Mouse (Mus musculus) skeletal muscle tissue, adult 2 months (tissue): ENCODE measurements around the gene Aldh1l1.

Source experiments
- DNase-seq: peaks from one replicate; pipeline ENCODE4 v3.0.0-alpha.2; 2012; ENCODE audit warnings: low read depth, low spot score

Aldh1l1 gene

DNA sequence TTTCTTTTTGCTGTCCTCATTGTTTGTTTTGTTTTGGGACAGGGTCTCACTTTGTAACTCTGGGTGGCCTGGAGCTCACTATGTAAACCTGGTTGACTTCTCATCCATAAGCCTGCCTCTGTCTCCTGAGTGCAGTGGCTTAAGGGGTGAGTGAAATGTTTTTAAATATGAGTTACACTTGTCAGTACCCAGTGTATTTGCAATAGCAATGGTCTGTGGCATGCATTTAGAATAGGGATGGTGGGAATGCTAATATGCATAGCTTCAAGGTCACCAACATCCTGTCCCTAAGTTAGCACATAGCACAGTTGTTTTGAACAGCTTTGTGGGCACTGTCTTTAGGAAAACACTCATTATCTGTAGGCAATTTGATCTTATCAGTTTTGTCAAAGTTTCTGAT lies 21.2 kb downstream of the Aldh1l1 start:
- DNase-seq, result no peak

- peak; percentile 57 for DNase-seq
Measured at GRCm38 (mm10) chr6:90508197-90508624, 22.0 kb downstream of the Aldh1l1 start.

- DNase-seq, result peak; percentile 91
Measured at GRCm38 (mm10) chr6:90509085-90509484, 22.9 kb downstream of the Aldh1l1 start.

DNA sequence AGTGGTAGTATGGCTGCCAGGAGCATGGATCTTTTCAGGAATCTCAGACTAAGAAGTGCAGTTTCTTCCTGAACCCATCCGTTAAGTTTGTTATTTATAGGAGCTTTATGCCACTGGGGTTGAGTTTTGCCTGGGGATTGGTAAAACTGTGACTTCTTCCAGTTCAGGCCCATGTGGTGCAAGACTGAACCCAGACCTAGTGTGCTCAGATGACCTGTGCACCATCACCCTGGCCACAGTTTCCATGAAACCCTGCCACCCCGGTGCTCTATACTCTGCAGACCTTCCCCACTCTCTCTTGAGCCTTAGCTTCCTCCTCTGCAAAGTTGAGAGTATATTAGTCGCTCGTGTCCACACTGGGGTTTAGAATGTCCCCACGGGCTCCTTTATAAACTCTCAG lies 26.2 kb downstream of the Aldh1l1 start:
- no peak for DNase-seq

DNA sequence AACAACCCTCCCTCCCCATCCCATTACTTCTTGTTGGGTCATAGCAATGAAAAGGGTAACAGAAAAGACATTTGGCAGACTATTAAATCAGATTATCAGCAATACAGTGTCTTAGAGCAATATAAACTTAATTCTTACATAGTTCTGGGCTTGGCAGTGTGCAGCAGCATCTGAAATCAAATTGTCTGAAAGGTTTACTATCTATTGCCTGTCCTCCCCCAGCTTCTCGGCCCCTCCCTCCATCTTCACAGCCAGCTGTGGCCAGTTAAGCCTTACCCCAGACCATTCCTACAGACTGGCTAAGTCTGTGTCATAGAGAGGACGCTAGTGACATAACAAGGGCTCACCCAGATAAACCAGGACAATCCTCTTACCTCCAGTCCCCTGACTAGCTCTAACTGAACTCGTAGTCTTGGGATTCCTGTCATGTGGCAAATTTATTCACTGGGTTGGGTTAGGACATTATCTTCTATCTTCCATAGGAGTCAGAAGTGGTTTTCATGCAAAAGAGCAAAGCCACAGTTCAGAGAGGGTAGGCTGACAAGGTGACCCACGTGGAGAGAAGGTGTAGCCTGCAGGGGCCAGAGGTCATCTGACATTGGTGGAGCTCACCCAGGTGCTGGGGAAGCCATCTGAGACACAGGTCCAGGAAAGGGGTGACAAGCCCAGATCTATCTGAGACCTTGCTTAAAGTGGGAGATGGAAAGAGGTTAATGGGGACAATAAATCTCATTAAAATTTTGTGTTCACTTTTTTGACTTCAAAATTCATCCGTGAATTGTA lies 27.0 kb downstream of the Aldh1l1 start:
- no peak for DNase-seq

GRCm38 (mm10) chr6:90514369-90514768 lies 28.1 kb downstream of the Aldh1l1 start:
- no peak for DNase-seq

- DNase-seq, result peak; percentile 88
Measured at GRCm38 (mm10) chr6:90514883-90515405, 28.7 kb downstream of the Aldh1l1 start.

DNA sequence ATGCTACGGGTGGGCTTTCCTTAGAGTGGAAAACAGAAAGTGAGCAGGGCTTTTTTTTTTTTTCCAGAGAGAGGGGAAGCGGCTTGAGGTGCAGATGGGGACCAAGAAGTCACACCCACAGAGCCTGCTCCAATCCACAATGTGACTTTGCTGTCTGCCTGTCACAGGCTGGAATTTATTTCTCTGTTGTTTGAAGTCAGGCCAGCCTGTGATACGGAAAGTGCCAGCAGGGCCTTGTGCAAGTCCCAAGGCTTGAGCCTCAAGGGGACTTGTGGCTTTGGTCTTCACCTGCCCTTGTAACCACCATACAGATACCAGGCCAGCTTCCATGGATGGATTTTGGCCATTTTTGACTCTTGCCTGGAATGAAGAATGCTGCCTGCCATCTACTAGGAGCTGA lies 32.7 kb downstream of the Aldh1l1 start:
- DNase-seq, result no peak

- no peak for DNase-seq
Measured at GRCm38 (mm10) chr6:90519375-90519774, 33.1 kb downstream of the Aldh1l1 start.

DNA sequence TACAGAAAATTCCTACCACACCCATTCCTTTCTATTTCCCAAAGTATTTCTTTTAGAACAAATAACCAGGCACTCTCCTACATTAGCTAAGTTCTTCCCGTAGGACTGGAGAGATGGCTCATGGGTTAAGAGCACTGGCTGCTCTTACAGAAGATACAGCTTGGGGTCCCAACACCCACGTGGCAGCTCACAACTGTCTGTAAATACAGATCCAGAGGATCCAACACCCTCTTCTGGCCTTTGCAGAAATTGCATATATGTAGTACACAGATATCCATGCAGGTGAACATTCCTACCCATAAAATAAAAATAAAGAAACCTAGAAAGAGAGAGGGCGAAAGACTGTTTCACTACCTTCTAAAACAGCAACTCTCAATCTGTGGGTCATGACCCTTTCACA lies 40.2 kb downstream of the Aldh1l1 start:
- DNase-seq, result no peak

DNA sequence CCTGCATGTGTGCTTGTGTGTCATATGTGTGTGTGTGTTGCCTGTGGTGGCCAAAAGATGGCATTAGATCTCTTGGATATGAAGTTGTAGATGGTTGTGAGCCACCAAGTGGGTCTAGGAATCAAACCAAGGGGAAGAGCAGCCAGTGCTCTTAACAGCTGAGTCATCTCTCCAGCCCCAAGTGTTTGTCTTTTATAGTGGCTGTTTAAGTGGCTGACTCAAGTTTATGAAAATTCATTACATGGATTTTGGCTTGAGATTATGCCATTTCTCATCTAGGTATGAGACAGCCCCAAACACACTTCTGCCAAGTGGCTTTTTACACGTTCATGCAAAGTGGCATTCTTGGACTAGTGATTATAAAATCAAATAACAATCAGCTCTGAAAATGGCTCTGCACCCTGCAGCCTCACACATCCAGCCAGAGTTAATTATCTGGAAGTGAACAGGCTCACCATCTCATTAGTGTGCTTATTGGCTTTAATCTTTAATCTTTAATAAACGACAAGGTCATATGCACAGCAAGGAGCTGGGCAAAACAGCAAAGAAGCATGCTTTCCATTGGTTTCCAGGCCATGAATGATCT lies 43.3 kb downstream of the Aldh1l1 start:
- DNase-seq, result no peak

DNA sequence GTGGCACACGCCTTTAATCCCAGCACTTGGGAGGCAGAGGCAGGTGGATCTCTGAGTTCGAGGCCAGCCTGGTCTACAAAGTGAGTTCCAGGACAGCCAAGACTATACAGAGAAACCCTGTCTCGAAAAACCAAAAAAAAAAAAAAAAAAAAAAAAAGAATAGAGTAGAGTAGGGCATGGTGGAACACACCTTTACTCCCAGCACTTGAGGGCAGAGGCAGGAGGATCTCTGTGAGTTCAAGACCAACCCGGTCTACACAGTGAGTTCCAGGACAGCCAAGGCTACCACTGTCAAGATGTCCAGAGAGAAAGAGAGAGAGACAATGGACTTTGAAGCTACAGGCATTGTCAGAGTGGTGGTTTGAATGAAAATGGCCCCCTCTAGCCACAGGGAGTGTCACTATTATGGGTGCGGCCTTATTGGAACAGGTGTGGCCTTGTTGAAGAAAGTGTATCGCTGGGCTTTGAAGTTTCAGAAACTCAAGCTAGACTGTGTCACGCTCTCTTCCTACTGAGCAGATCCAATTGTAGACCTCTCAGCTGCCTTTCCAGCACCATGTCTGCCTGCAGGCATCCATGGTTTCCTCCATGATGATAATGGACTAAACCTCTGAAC lies 46.5 kb downstream of the Aldh1l1 start:
- DNase-seq, result no peak

DNA sequence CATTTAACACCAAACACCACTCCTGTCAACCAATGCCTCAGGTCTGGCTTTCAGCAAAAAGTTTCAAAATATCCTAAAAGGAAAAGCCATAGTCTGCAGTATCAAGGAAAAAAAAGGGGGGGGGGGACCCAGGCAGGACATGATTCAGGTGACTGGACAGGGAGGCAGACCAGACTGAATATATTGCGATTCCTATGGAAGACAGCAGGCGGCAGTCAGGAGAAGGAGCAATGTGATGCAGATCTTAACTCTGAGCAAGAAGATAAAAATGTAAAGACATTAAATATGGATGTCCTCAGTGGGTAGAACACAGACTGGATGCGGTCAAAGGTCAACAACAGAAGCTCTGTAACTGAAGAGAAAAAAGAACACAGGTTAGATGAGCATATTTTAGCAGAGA lies 47.3 kb downstream of the Aldh1l1 start:
- DNase-seq, result no peak

DNA sequence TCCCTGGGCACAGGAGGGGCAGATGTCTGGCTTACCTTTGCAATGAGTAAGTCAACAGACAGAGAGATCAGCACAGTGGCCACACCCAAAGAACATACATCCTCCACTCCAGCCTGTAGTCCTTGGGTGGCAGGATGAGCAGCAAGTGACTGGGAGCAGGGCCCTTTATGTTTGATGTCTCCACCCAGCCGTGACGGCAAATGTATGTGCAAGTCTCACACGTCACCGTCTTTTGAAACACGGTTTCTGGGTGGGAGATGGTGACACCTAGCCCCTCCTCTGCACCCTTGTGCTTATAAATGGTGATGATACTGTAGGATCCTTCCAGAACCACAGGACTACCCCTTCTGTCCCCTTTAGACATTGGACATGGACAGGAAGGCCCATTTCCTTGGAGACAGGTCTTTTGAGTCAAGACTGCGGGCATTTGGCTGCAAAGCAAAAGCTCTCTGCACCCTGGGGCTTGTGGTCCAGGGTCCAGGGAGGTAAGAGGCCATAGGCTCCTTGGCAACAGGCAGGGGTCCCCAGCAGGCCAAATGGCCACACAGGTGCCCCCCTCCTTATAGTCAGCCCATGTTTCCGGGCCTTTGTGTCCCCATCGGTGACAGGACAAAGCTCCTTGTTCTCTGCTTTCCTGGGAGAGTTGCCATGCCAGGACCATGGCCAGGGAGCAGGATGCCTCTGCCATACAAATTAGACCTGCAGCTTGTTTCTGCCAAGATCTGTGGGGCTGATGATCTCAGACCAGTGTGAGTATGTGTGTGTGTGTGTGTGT lies 48.7 kb downstream of the Aldh1l1 start:
- no peak for DNase-seq

GRCm38 (mm10) chr6:90536824-90537223 lies 50.6 kb downstream of the Aldh1l1 start:
- DNase-seq, result no peak

- no peak for DNase-seq
Measured at GRCm38 (mm10) chr6:90537941-90538340, 51.7 kb downstream of the Aldh1l1 start.

GRCm38 (mm10) chr6:90539271-90539670 lies 53.0 kb downstream of the Aldh1l1 start:
- DNase-seq, result no peak

GRCm38 (mm10) chr6:90540520-90540919 lies 54.3 kb downstream of the Aldh1l1 start:
- DNase-seq, result no peak

GRCm38 (mm10) chr6:90541367-90541772 lies 55.1 kb downstream of the Aldh1l1 start:
- no peak for DNase-seq

- DNase-seq, result no peak
Measured at GRCm38 (mm10) chr6:90544433-90544832, 58.2 kb downstream of the Aldh1l1 start.

GRCm38 (mm10) chr6:90546274-90546673 lies 60.0 kb downstream of the Aldh1l1 start:
- DNase-seq, result no peak

- no peak for DNase-seq
Measured at GRCm38 (mm10) chr6:90547041-90547440, 60.8 kb downstream of the Aldh1l1 start.
